Mouse (Mus musculus) ovary, adult 2 months (tissue): ENCODE measurements around the gene H2al1d. TPM values are rescaled to one million over a fixed set of nuclear protein-coding genes. Genes with fewer than 3 reads are reported as not detected.

Source experiments
- polyA plus RNA-seq: library from polyadenylated mRNA; depleted of rRNA; stranded (reverse); fragments of >200 nt; gene quantifications from 2 replicates; pipeline ENCODE4 v1.2.3, GENCODE M21; 2012; rRNA removed

H2al1d gene
- polyA plus RNA-seq: not detected in 2 replicates

DNA sequence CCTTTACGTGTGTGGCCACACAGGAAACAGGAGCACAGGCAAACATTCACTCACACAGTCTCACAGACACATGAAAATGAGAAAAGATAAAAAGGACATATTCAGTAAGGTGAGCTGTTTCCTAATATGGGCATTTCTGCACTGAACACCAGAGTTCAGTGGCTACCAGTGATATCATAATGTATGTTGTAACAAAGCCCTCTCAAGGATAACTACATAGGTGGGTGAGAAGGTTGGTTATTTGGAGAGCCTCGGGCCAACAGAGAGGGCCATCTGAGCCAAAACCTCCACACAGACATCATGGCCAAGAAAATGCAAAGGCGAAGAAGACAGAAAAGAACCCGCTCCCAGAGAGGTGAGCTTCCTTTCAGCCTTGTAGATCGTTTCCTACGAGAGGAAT, at the start of gene H2al1d:
Gene H2al1d (plus strand): TSS at position 301 of the 400 bp plus-strand sequence.

DNA sequence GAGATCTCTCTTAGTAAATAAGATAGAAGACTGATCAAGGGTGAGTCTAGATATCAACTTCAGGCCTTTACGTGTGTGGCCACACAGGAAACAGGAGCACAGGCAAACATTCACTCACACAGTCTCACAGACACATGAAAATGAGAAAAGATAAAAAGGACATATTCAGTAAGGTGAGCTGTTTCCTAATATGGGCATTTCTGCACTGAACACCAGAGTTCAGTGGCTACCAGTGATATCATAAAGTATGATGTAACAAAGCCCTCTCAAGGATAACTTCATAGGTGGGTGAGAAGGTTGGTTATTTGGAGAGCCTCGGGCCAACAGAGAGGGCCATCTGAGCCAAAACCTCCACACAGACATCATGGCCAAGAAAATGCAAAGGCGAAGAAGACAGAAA, 9.7 kb upstream of the H2al1d start, which contains the start of gene H2al1a:
Gene H2al1a (plus strand): TSS at position 301 of the 400 bp plus-strand sequence.

DNA sequence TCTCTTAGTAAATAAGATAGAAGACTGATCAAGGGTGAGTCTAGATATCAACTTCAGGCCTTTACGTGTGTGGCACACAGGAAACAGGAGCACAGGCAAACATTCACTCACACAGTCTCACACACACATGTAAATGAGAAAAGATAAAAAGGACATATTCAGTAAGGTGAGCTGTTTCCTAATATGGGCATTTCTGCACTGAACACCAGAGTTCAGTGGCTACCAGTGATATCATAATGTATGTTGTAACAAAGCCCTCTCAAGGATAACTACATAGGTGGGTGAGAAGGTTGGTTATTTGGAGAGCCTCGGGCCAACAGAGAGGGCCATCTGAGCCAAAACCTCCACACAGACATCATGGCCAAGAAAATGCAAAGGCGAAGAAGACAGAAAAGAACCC, 6.5 kb upstream of the H2al1d start, which contains the start of gene H2al1b:
Gene H2al1b (plus strand): TSS at position 301 of the 400 bp plus-strand sequence.

DNA sequence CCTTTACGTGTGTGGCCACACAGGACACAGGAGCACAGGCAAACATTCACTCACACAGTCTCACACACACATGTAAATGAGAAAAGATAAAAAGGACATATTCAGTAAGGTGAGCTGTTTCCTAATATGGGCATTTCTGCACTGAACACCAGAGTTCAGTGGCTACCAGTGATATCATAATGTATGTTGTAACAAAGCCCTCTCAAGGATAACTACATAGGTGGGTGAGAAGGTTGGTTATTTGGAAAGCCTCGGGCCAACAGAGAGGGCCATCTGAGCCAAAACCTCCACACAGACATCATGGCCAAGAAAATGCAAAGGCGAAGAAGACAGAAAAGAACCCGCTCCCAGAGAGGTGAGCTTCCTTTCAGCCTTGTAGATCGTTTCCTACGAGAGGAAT, 3.3 kb upstream of the H2al1d start, which contains the start of gene H2al1c:
Gene H2al1c (plus strand): TSS at position 301 of the 400 bp plus-strand sequence.

DNA sequence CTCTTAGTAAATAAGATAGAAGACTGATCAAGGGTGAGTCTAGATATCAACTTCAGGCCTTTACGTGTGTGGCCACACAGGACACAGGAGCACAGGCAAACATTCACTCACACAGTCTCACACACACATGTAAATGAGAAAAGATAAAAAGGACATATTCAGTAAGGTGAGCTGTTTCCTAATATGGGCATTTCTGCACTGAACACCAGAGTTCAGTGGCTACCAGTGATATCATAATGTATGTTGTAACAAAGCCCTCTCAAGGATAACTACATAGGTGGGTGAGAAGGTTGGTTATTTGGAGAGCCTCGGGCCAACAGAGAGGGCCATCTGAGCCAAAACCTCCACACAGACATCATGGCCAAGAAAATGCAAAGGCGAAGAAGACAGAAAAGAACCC, 3.0 kb downstream of the H2al1d start, which contains the start of gene H2al1e:
Gene H2al1e (plus strand): TSS at position 301 of the 400 bp plus-strand sequence.

DNA sequence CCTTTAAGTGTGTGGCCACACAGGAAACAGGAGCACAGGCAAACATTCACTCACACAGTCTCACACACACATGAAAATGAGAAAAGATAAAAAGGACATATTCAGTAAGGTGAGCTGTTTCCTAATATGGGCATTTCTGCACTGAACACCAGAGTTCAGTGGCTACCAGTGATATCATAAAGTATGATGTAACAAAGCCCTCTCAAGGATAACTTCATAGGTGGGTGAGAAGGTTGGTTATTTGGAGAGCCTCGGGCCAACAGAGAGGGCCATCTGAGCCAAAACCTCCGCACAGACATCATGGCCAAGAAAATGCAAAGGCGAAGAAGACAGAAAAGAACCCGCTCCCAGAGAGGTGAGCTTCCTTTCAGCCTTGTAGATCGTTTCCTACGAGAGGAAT, 6.2 kb downstream of the H2al1d start, which contains the start of gene H2al1f:
Gene H2al1f (plus strand): TSS at position 301 of the 400 bp plus-strand sequence.

DNA sequence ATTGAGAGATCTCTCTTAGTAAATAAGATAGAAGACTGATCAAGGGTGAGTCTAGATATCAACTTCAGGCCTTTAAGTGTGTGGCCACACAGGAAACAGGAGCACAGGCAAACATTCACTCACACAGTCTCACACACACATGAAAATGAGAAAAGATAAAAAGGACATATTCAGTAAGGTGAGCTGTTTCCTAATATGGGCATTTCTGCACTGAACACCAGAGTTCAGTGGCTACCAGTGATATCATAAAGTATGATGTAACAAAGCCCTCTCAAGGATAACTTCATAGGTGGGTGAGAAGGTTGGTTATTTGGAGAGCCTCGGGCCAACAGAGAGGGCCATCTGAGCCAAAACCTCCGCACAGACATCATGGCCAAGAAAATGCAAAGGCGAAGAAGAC, 9.3 kb downstream of the H2al1d start, which contains the start of gene H2al1g:
Gene H2al1g (plus strand): TSS at position 301 of the 400 bp plus-strand sequence.

DNA sequence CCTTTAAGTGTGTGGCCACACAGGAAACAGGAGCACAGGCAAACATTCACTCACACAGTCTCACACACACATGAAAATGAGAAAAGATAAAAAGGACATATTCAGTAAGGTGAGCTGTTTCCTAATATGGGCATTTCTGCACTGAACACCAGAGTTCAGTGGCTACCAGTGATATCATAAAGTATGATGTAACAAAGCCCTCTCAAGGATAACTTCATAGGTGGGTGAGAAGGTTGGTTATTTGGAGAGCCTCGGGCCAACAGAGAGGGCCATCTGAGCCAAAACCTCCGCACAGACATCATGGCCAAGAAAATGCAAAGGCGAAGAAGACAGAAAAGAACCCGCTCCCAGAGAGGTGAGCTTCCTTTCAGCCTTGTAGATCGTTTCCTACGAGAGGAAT, 12.6 kb downstream of the H2al1d start, which contains the start of gene H2al1h:
Gene H2al1h (plus strand): TSS at position 301 of the 400 bp plus-strand sequence.

DNA sequence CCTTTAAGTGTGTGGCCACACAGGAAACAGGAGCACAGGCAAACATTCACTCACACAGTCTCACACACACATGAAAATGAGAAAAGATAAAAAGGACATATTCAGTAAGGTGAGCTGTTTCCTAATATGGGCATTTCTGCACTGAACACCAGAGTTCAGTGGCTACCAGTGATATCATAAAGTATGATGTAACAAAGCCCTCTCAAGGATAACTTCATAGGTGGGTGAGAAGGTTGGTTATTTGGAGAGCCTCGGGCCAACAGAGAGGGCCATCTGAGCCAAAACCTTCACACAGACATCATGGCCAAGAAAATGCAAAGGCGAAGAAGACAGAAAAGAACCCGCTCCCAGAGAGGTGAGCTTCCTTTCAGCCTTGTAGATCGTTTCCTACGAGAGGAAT, 15.7 kb downstream of the H2al1d start, which contains the start of gene H2al1i:
Gene H2al1i (plus strand): TSS at position 301 of the 400 bp plus-strand sequence.

DNA sequence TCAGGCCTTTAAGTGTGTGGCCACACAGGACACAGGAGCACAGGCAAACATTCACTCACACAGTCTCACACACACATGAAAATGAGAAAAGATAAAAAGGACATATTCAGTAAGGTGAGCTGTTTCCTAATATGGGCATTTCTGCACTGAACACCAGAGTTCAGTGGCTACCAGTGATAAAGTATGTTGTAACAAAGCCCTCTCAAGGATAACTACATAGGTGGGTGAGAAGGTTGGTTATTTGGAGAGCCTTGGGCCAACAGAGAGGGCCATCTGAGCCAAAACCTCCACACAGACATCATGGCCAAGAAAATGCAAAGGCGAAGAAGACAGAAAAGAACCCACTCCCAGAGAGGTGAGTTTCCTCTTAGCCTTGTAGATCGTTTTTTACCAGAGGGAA, 18.9 kb downstream of the H2al1d start, which contains the start of gene H2al1j:
Gene H2al1j (plus strand): TSS at position 301 of the 400 bp plus-strand sequence.

Other genes starting within 250 kb of the H2al1d start
- not detected in 2 replicates for gene H2al1a, start 9.6 kb upstream of the H2al1d start, polyA plus RNA-seq
- not detected in 2 replicates for gene H2al1b, start 6.4 kb upstream of the H2al1d start, polyA plus RNA-seq
- not detected in 2 replicates for gene H2al1c, start 3.2 kb upstream of the H2al1d start, polyA plus RNA-seq
- gene H2al1e, start 3.1 kb downstream of the H2al1d start, polyA plus RNA-seq: not detected in 2 replicates
- not detected in 2 replicates for gene H2al1f, start 6.3 kb downstream of the H2al1d start, polyA plus RNA-seq
- gene H2al1g, start 9.4 kb downstream of the H2al1d start, polyA plus RNA-seq: not detected in 2 replicates
- gene H2al1h, start 12.7 kb downstream of the H2al1d start, polyA plus RNA-seq: not detected in 2 replicates
- gene H2al1i, start 15.8 kb downstream of the H2al1d start, polyA plus RNA-seq: not detected in 2 replicates
- not detected in 2 replicates for gene H2al1j, start 19.0 kb downstream of the H2al1d start, polyA plus RNA-seq